Mouse (Mus musculus) testis, adult 2 months (tissue): ENCODE results near the gene Wdr37.

Source experiments
- CTCF ChIP-seq: fragments of 200-500 bp; IDR thresholded peaks from 2 replicates; pipeline ENCODE4 v1.5.1; 2012; ENCODE audit warnings: low read depth, mild to moderate bottlenecking, inconsistent platforms, low read length, moderate library complexity; ENCODE audit not compliant: control insufficient read depth, insufficient read depth, insufficient replicate concordance
- POLR2A ChIP-seq: fragments of 200-500 bp; IDR thresholded peaks from 2 replicates; pipeline ENCODE4 v1.6.1; 2012; ENCODE audit warnings: low read depth, mild to moderate bottlenecking, inconsistent platforms, low read length, moderate library complexity; ENCODE audit not compliant: control insufficient read depth

- TF ChIP-seq CTCF (no peak), POLR2A (no peak)
Measured at GRCm38 (mm10) chr13:8831546-8832251, 40.0 kb downstream of the Wdr37 start.
